Mouse (Mus musculus): Measurements from ENCODE around the gene Ryr1. TPM values are rescaled to one million over a fixed set of nuclear protein-coding genes. Genes with fewer than 3 reads are reported as not detected.

Ryr1 gene
- polyA plus RNA-seq, 1 experiment from 2014 or later, result 9.8 TPM

DNA sequence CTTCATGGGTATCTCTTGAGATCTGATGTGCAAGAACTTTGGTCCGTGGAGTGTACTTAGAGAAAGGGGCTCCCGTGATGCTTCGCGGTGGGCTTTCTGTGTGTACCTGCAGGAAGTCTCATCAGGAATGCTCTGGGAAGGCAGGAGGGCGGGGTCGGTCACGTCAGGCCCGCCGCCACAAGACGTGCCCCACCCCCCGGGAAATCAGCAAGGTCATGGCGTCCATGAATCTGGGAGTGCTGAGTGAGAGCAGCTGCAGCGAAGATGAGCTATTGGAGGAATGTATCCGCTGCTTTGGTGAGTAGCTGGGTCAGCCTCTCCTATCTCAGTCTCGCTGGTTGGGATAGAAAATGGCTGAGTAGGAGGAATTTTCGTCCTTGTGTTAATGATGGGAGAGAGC, 12.4 kb upstream of the Ryr1 start:
- H3K9me3 ChIP-seq, result no peaks in the 10 kb centered on the region
- no peak overlapping the region for H3K9ac ChIP-seq
- peaks cover 9% of the 10 kb centered on the region for H3K4me1 ChIP-seq (replicated peaks)
- no peak overlapping the region for H3K4me3 ChIP-seq
- WGBS, result 49% methylated on average over 16 of the region's 16 CpGs
- no peaks in the 10 kb centered on the region for H3K36me3 ChIP-seq
- no peak for ATAC-seq (ENCODE audit: low FRiP score)
- H3K27ac ChIP-seq, result no peak overlapping the region
- no peak overlapping the region for H3K4me2 ChIP-seq
- peaks cover 36% of the 10 kb centered on the region for H3K27me3 ChIP-seq

DNA sequence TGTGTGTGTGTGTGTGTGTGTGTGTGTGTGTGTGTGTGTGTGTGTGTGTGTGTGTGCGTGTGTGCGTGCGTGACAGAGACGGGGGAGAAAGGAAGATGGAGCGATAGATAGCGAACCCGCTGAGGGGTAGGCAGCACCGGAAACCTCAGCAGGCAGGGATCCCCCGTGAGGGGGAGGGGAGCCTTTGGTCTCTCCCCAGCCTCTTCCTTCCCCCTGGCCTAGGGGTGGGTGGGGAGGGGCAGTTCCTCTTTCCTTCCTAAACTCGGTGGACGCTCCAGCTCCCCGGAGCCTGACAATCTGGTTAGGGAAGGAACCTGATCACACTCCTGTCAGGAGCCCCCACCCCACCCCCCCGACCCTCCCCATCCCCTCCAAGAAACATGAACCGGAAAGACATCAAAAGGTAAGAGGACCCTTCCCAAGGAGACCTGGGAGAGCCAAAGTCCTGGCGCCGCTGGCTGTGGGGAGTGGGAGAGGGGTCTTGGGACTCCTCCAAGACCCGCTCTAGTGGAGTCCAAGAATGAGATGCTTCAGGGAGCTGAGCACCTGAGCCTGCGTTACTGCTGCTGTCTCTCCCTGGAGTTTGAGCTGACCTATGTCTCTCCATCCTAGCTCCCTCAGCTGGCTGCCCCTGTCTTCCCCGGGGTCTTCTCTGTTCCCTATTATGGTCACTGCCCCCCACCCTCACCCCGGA, 9.9 kb upstream of the Ryr1 start, which contains the start of gene Rasgrp4:
Rasgrp4 (plus strand) TSS at position 159 of the 694 bp plus-strand sequence.
- Histone ChIP-seq H3K36me3 (no peaks in the 10 kb centered on the region), H3K4me1 (replicated peaks) (peaks cover 9% of the 10 kb centered on the region), H3K9me3 (no peaks in the 10 kb centered on the region), H3K27me3 (peaks cover 36% of the 10 kb centered on the region), H3K4me3 (peak within 1 kb of the TSS; percentile 25), H3K9ac (peak within 1 kb of the TSS; percentile 5; the same call in 1 of the 2 replicates), H3K4me2 (peak within 1 kb of the TSS; percentile 52), H3K27ac (no peak within 1 kb of the TSS)
- 0 out of 2 replicates have a peak, but pooled peaks have one; percentile 36 for ATAC-seq (ENCODE audit: low FRiP score)
- 3% methylated on average over 15 of the region's 20 CpGs for WGBS

DNA sequence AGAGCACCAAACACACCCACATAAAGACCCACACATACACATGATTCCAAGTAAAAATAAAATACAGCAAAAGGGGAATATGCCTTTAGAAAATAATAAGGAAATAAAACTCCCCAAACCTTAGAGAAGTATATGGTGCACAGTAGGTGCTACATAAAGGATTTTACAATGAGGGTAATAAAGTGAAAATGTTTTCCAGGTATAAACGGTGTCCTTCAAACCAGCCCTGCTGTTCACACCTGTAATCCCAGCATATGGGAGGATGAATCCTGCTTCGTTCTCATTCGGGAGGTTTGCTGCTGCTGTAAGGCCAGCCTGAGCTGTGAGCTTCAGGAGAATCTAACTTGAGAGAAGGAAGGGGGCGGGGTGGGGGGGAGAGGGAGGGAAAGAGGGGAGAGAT, 9.3 kb upstream of the Ryr1 start:
- peak overlapping the region; percentile 52 for H3K4me2 ChIP-seq
- H3K9me3 ChIP-seq, result no peaks in the 10 kb centered on the region
- no peak overlapping the region for H3K9ac ChIP-seq
- peak overlapping the region; percentile 25 for H3K4me3 ChIP-seq
- H3K27me3 ChIP-seq, result peaks cover 36% of the 10 kb centered on the region
- ATAC-seq (ENCODE audit: low FRiP score), result no peak
- H3K27ac ChIP-seq, result no peak overlapping the region
- peaks cover 9% of the 10 kb centered on the region for H3K4me1 ChIP-seq (replicated peaks)
- no peaks in the 10 kb centered on the region for H3K36me3 ChIP-seq
- 4% methylated on average over 4 of the region's 4 CpGs for WGBS

DNA sequence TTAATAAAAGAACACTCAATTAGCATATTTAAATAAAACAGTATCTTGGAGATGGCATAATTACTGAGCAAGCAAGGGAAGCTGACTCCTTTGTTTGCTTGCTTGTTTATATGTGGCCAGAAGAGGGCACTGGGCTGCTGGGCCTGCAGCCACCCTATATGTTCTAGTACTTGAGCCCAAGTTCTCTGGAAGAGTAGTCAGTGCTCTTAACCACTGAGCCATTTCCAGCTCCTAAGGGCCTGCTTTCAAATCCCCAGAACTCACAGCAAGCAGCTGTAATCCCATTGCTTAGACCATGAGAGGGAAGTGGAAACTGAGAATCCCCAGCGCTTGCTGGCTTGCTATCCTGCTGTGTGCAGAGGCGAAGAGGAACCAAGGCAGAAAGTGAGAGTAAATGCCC, 3.7 kb upstream of the Ryr1 start:
- Histone ChIP-seq H3K4me1 (replicated peaks) (peaks cover 9% of the 10 kb centered on the region), H3K9me3 (no peaks in the 10 kb centered on the region), H3K36me3 (no peaks in the 10 kb centered on the region), H3K4me3 (no peak overlapping the region), H3K4me2 (no peak overlapping the region), H3K27me3 (peaks cover 23% of the 10 kb centered on the region; the same call in 1 of the 2 replicates), H3K9ac (no peak overlapping the region), H3K27ac (no peak overlapping the region)
- ATAC-seq (ENCODE audit: low FRiP score), result no peak
- 44% methylated on average over 2 of the region's 2 CpGs for WGBS

DNA sequence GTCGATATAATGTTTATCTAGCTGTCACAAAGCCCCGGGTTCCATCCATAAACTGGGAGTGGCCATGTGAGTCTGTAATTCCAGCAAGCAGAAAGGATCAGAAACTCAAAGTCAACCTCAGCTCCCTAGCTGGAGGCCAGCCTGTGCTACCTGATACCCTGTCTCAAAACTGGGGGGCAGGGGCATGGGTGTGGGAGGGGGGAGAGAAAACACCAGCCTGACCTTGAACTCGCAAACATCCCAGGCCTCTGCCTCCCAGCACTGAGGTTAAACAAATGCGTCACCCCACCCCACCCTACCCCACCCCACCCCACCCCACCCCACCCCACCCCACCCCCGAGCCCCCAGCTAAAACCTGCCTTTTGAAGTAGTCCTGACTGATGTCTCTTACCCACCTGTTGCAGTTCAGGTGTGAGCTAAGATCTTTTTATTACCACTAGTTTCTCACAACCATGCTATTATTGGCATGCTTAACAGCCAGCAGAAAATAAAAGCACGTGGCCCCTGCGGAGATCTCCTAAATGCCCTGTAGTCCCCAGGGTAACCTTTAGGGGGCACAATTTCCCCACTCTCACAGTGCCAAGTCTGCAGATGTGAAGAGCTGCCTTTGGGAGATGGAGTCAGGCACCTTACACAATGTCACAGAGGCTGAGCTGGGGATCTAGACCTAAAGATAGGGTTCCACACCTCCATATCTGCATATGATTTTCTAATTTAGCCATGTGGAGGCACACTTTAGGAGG, 1.4 kb upstream of the Ryr1 start:
- H3K27me3 ChIP-seq, result peaks cover 21% of the 10 kb centered on the region; the same call in 1 of the 2 replicates
- WGBS, result 35% methylated on average over 7 of the region's 7 CpGs
- no peak overlapping the region for H3K27ac ChIP-seq
- no peak overlapping the region for H3K9ac ChIP-seq
- H3K4me1 ChIP-seq (replicated peaks), result peaks cover 9% of the 10 kb centered on the region
- no peaks in the 10 kb centered on the region for H3K36me3 ChIP-seq
- H3K9me3 ChIP-seq, result no peaks in the 10 kb centered on the region
- no peak overlapping the region for H3K4me2 ChIP-seq
- H3K4me3 ChIP-seq, result no peak overlapping the region
- ATAC-seq (ENCODE audit: low FRiP score), result no peak

DNA sequence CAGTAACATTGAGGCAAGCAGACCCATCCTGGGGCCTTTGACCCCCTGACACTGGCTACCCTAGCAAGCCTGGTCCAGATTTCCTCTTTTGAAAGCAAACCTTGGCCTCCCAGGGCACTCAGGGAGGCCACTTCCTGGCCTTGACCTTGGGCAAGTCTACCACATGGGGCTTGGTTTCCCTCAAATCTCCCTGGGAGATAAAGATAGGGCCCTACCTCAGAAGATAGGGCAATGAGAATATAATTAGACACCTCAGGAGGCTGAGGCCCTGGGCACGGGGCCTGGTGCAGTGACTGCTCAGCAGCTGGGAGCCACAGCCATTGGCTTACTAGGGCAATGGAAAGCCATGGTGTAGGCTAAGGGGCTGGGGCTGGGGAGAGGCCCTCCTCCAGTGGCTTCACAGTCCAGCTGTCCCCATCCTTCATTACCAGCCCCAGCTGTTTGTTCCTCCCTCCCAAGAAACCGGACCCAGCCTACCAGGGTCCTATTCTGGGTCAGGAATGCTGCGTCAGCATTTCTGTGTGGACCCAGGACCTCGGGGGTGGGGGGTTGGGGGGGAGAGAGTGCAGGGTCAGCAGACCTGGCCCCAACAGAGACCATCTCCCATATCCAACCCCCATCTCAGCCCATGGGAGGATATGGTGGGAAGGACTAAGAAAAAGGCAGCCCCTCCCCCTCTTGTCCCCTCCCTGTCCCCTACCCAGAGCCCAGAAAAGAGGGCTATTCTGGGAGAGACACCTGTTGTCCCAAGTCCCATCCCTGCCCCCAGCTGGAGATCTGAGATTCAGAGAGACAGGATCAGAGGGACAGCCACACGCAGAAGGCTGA, 1.2 kb downstream of the Ryr1 start:
- Histone ChIP-seq H3K4me1 (replicated peaks) (peaks cover 9% of the 10 kb centered on the region), H3K9me3 (no peaks in the 10 kb centered on the region), H3K4me3 (no peak overlapping the region), H3K4me2 (no peak overlapping the region), H3K36me3 (no peaks in the 10 kb centered on the region), H3K9ac (no peak overlapping the region), H3K27ac (no peak overlapping the region), H3K27me3 (peaks cover 26% of the 10 kb centered on the region; the same call in 1 of the 2 replicates)
- no peak for ATAC-seq (ENCODE audit: low FRiP score)
- 46% methylated on average over 5 of the region's 5 CpGs for WGBS

DNA sequence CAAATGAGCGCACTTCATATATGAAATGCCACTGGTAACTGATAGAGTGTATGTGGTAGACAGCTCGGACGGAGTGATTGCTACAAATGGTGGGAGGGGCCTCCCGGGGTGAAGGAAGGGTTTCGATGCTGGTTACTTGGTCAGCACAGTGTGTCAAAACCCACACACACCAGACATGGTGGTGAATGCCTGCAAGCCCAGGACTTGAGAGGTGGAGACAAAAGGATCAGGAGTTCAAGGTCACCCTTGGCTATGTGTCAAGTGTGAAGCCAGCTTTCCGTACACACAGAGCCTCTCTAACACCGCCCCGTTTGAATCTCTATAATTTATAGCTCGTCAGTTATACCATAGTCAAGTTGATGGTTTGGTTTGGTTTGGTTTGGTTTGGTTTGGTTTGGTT, 2.2 kb downstream of the Ryr1 start:
- no peak for ATAC-seq (ENCODE audit: low FRiP score)
- Histone ChIP-seq H3K9me3 (no peaks in the 10 kb centered on the region), H3K4me1 (replicated peaks) (peaks cover 9% of the 10 kb centered on the region), H3K27ac (no peak overlapping the region), H3K4me3 (no peak overlapping the region), H3K36me3 (no peaks in the 10 kb centered on the region), H3K27me3 (peaks cover 32% of the 10 kb centered on the region; the same call in 1 of the 2 replicates), H3K9ac (no peak overlapping the region), H3K4me2 (no peak overlapping the region)
- WGBS, result 91% methylated on average over 9 of the region's 9 CpGs

DNA sequence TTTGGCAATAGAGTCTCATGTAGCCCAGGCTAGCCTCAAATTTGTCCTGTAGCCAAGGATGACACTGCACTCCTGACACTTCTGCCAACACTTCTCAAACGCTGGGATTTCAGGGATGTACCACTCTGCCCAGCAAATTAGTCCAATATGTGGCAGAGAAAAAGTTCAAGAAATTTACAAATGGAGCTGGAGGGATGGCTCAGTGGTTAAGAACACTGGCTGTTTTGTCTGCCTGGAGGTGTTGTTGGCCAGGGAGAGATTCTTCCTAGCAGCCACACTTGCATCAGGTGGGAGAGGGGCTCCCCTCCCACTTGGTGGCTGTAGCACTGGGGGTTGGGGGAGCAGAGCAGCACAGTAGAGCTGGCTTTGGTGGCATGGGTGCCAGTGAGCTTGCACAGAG, 5.5 kb downstream of the Ryr1 start:
- no peak for ATAC-seq (ENCODE audit: low FRiP score)
- H3K4me2 ChIP-seq, result no peak overlapping the region
- H3K36me3 ChIP-seq, result no peaks in the 10 kb centered on the region
- H3K4me1 ChIP-seq (replicated peaks), result peaks cover 2% of the 10 kb centered on the region
- no peaks in the 10 kb centered on the region for H3K9me3 ChIP-seq
- WGBS, result 81% methylated on average over 1 of the region's 1 CpGs
- no peak overlapping the region for H3K27ac ChIP-seq
- peaks cover 26% of the 10 kb centered on the region; the same call in 1 of the 2 replicates for H3K27me3 ChIP-seq
- no peak overlapping the region for H3K9ac ChIP-seq
- no peak overlapping the region for H3K4me3 ChIP-seq

DNA sequence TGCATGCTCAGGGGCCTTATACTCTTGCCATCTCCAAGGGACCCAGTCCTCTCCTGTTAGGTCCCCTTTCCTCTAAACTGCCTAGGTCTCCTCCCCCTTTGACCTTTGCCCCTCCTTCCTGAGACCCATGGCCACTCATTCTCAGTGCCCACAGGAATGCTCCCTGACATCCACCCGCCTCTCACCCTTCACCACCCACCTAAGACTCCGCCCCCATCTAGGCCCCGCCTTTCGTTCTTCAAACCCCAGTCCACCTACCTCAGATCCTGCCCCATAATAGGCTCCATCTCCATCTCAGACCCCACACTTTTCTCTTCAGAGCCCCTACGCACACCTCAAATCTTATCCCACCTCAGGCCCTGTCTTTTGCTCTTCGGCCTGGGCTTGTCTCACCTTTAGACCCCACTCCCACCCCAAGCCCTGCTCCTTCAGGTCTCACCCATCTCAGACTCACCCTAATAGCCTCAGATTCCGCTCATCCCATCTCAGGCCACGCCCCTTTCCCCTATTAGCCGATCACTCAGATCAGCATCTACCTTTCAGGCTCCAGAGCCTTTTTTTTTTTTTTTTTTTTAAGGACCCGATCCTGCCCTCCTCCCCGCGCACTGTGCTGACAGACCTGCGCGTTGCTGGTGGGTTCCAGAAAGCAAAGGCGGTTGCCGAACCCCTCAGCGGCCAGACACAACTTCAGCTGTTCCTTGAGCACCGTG, 6.7 kb downstream of the Ryr1 start:
- Histone ChIP-seq H3K4me2 (no peak overlapping the region), H3K36me3 (no peaks in the 10 kb centered on the region), H3K27ac (no peak overlapping the region), H3K9me3 (no peaks in the 10 kb centered on the region), H3K4me1 (replicated peaks) (no peaks in the 10 kb centered on the region), H3K4me3 (no peak overlapping the region), H3K27me3 (peaks cover 15% of the 10 kb centered on the region; the same call in 1 of the 2 replicates), H3K9ac (no peak overlapping the region)
- ATAC-seq (ENCODE audit: low FRiP score), result no peak
- 10% methylated on average over 18 of the region's 18 CpGs for whole genome bisulfite sequencing

DNA sequence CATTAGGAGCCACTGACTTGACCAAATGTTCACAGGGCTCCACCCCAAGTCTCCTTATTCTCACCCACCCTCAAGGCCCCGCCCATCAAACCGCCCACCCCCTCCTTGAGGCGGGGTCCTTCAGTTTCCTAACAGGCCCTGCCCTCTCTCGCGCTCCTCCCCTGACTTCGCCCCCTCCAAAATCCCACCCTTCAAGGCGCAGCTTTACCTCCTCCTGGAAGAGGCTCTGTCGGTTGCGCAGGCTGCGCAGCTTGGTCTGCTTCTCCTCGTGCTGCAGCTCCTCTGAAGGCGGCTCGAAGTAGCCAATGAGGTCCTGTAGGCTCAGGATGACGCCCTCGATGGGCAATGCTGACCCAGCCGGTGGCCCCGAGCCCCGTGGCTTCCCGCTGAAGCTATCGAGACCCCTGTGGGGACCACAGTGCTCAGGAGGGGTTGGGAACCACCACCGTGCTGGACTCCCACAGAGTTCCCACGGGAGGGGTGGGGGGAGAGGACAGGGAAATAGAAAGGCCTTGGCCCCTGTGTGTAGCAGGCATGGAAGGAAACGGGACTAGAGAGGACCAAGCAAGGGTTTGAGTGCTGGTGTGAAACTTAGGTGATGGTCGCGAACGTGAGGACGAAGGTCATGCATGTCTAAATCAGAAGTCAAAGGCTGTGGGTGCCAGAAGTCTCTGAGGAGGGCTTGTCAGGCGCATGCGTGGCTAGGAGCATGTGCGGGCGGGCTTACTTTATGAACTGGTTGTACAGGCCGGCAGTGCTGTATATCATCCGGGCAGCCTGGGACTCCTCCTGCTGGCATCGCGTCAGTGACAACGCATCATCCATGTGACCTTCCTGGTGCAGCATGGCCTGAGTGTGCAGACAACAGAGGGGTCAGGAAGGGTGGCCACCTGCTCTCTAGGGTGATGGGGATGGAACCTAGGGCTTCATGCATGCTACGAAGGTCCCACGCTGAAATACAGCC, 15.7 kb downstream of the Ryr1 start:
- Histone ChIP-seq H3K4me3 (peak overlapping the region; percentile 18), H3K9me3 (no peaks in the 10 kb centered on the region), H3K27me3 (0 out of 2 replicates have a peak, but pooled peaks cover 10% of the 10 kb centered on the region), H3K4me1 (replicated peaks) (peaks cover 8% of the 10 kb centered on the region), H3K27ac (no peak overlapping the region), H3K9ac (peak overlapping the region; percentile 56; the same call in 1 of the 2 replicates), H3K4me2 (peak overlapping the region; percentile 48), H3K36me3 (no peaks in the 10 kb centered on the region)
- WGBS, result 27% methylated on average over 38 of the region's 38 CpGs
- no peak for ATAC-seq (ENCODE audit: low FRiP score)
